Mouse (Mus musculus) lung, postnatal 25 days (tissue): Measurements from ENCODE around the gene Dhrs7b.

Experiments used
- DNase-seq: peaks from one replicate; pipeline ENCODE4 v3.0.0; 2022; ENCODE audit warnings: low spot score

Gene Dhrs7b

GRCm38 (mm10) chr11:60902001-60902400 is 71.6 kb downstream of the Dhrs7b start:
- no peak for DNase-seq

- no peak for DNase-seq
These were observed 72.1 kb downstream of the Dhrs7b start for GRCm38 (mm10) chr11:60902486-60902885.

GRCm38 (mm10) chr11:60903661-60904061 is 73.2 kb downstream of the Dhrs7b start:
- no peak for DNase-seq

GRCm38 (mm10) chr11:60905407-60906120 is 75.1 kb downstream of the Dhrs7b start:
- DNase-seq = no peak

GRCm38 (mm10) chr11:60906449-60906848 is 76.0 kb downstream of the Dhrs7b start:
- no peak for DNase-seq

- DNase-seq = no peak
These were observed 77.6 kb downstream of the Dhrs7b start for GRCm38 (mm10) chr11:60908073-60908472.

- DNase-seq = no peak
These were observed 79.2 kb downstream of the Dhrs7b start for GRCm38 (mm10) chr11:60909626-60910025.
